Mouse (Mus musculus) embryo, embryonic 10.5 days (tissue): Measurements from ENCODE around the gene Phf14.
"Not testable (repeated sequence)": the region's sequence is repeated elsewhere in the genome, so short reads cannot be mapped to it uniquely, and the experiment has no call there.

ENCODE experiments used
- DNase-seq: peaks from one replicate; pipeline ENCODE4 v3.0.0-alpha.2; 2015; ENCODE audit warnings: low spot score

Phf14 gene

GRCm38 (mm10) chr6:12089439-12089992, 181.9 kb downstream of the Phf14 start:
- no peak for DNase-seq

DNA sequence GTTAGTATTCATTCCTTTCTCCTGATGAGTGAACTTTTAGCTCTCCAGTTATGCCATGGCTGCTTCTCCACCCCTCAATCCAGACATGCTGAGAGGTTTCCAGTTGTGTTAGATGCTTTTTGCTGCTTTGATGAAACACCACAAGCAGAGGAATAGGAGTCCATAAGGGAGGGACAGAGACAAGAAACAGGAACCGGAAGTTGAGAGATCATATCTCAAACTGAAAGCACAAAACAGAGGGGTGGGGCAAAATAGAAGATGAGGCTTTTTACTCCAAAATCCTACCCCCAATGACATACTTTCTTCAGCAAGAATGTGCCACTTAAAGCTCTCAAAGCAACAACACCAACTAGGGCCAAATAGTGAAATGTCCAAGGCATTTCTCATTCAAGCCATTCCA, 188.1 kb downstream of the Phf14 start:
- no peak for DNase-seq

DNA sequence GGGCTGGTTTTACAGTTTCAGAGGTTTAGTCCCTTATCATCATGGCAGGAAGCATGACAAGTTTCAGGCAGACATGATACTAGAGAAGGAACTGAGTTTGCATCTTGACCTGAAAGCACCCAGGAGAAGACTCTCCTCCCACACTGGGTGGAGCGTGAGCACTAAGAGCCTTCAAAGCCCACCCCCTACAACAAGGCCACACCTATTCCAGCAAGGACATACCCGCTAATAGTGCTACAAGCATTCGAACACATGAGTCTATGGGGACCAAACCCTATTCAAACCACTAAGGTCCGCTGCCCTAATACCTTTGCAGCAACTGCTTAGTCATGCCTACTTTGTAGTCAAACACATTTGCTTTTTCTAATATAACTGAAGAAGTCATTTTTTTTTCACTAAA, 189.5 kb downstream of the Phf14 start:
- DNase-seq = no peak

DNA sequence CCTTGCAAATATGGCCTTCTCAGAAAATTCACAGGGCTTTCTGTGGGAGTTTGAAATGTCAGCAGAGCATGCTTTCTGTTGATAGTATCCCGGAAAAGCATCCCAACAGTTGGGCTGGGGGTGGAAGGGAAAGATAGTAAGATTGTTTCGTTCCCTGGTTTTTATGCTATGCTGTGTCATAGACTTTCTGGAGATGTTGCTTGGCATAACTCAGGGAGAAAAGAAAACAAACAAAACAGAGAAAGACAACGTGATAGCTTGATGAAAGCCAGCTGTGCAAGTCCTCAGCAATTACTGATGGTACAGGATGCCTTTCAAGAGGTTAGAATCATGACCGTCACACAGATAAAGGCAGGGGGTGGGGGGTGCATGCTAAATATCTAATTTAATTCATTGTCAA, 197.5 kb downstream of the Phf14 start:
- peak; percentile 23 for DNase-seq

DNA sequence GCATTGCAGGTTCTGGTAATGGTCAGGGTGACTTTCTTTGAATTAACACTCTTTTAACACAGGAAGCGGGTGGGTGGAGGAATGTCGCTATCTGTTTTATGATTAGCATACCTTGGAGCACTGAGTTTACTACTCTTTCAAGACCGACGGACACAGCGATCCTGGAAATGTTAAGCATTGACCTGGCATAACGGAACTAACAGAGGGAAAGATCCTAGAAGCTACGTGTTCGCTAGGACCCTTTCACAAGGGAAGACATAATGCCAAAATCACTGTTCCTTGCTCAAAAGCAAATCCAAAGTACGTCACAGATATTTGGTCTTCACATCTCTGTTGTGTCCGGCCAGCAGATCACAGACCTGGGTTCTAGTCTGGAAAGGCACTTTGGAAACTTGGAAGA, 199.7 kb downstream of the Phf14 start:
- no peak for DNase-seq

GRCm38 (mm10) chr6:12107786-12108185, 200.2 kb downstream of the Phf14 start:
- no peak for DNase-seq

GRCm38 (mm10) chr6:12116926-12117818, 209.6 kb downstream of the Phf14 start:
- DNase-seq = no peak

DNA sequence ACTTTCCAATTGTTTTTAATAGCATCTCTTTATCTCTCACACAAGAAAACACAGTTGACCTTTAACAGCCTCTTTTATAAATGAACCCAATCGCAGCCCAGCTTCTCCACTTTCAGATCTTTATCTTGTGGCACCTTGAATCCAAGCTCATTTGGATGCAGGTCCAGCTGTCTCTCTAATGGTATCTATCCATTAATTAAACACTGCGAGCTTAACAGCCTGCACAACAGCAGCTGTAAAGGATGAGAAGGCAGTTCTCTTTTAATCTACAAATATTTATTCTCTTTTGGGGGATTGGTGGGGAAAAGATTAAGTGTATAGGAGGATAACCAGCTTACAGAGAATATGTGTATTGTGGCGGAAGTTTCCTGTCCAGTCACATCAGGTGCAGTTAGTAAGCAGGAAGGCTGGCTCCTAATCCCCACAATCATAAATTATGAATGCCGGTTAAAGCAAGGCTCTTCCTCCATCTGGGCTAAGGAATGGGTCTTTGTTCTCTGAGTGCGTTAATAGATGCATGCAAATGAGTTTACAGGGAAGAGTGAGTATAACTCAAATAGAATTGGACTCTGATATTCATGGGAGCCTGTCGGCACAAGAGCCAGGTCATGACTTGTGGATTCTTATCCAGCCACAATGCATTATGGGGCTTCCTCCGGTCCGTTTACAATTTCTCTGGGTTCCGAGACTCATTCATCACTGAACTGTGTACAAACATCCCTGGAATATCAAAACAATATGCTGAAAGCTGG, 210.4 kb downstream of the Phf14 start:
- peak; percentile 22 for DNase-seq

GRCm38 (mm10) chr6:12122759-12123158, 215.2 kb downstream of the Phf14 start:
- no peak for DNase-seq

- DNase-seq = peak; percentile 81
Measured at GRCm38 (mm10) chr6:12125031-12125803, 217.6 kb downstream of the Phf14 start.

GRCm38 (mm10) chr6:12126601-12127000, 219.0 kb downstream of the Phf14 start:
- not testable (repeated sequence) for DNase-seq

- DNase-seq = no peak
Measured at GRCm38 (mm10) chr6:12127287-12127686, 219.7 kb downstream of the Phf14 start.
